Mouse (Mus musculus) kidney, adult 2 months (tissue): ENCODE results near the gene Dnaic2. TPM values are rescaled to one million over a fixed set of nuclear protein-coding genes. Genes with fewer than 3 reads are reported as not detected.

ENCODE experiments used
- DNase-seq: peaks from one replicate; pipeline ENCODE4 v3.0.0; 2021
- H3K27ac ChIP-seq: fragments of 200-500 bp; 2 replicates; pipeline ENCODE4 v1.5.1; 2012; ENCODE audit warnings: low read depth, low read length, control low read depth, inconsistent platforms; ENCODE audit not compliant: insufficient read depth
- H3K27me3 ChIP-seq: fragments of 200-500 bp; replicated peaks from 2 replicates; pipeline ENCODE4 v1.6.1; 2012; ENCODE audit warnings: mild to moderate bottlenecking, moderate library complexity, low read length, inconsistent platforms; ENCODE audit not compliant: control insufficient read depth, insufficient read depth
- H3K36me3 ChIP-seq: fragments of 200-500 bp; 2 replicates; pipeline ENCODE4 v1.6.1; 2012; ENCODE audit warnings: mild to moderate bottlenecking, moderate library complexity, low read length, inconsistent platforms; ENCODE audit not compliant: control insufficient read depth, insufficient read depth
- H3K4me1 ChIP-seq: fragments of 200-500 bp; 2 replicates; pipeline ENCODE4 v1.6.1; 2011; ENCODE audit warnings: low read length; ENCODE audit not compliant: control insufficient read depth, insufficient read depth
- H3K4me3 ChIP-seq: fragments of 200-500 bp; 2 replicates; pipeline ENCODE4 v1.5.1; 2011; ENCODE audit warnings: mild to moderate bottlenecking, low read depth, low read length, control low read depth; ENCODE audit not compliant: insufficient read depth
- CTCF ChIP-seq: fragments of 200-500 bp; conservative IDR thresholded peaks from 2 replicates; pipeline ENCODE4 v1.5.1; 2011; ENCODE audit warnings: low read depth, mild to moderate bottlenecking, control low read depth, low read length, moderate library complexity, mixed read lengths; ENCODE audit not compliant: insufficient read depth, insufficient read length
- POLR2A ChIP-seq: fragments of 200-500 bp; IDR thresholded peaks from one replicate; pipeline ENCODE4 v1.6.1; 2011; ENCODE audit warnings: low read depth, low read length, control low read depth
- WGBS: fragments of 180-500 bp; shearing (Covaris S2); methylation state at CpG from one replicate; pipeline ENCODE4 v1.1.7; 2018; 5-methylcytosine and 5-hydroxymethylcytosine counted together
- polyA plus RNA-seq: library from polyadenylated mRNA; depleted of rRNA; stranded (reverse); fragments of >200 nt; gene quantifications from 2 replicates; pipeline ENCODE4 v1.2.3, GENCODE M21; 2012

Gene Dnaic2
- polyA plus RNA-seq, 1 experiment, result 0.47 TPM

DNA sequence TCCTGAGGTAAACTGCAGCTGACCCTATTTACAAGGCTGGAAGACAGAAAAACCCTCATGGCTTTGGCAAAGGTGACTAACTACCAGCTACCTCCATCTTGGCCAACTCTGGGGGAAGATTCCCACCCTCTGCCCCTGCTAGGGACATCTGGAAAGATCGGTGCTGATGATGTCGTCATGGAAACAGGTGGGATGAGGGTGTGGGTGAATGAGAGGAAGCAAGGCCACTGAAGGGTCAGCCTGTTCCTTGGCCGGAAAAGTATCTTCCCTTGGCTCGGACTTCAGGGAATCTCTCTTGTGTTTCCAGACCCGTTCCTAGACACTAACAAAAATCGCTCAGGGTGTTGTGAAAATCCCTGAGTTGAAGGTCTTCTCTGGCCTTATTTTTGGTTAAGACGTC, 11.7 kb upstream of the Dnaic2 start:
- DNase-seq, result peak; percentile 8
- Histone ChIP-seq H3K36me3 (no peaks in the 10 kb centered on the region), H3K4me3 (no peak overlapping the region), H3K4me1 (no peaks in the 10 kb centered on the region), H3K27ac (no peak overlapping the region), H3K27me3 (no peaks in the 10 kb centered on the region)
- WGBS, result 58% methylated on average over 7 of the region's 7 CpGs
- TF ChIP-seq CTCF (no peak), POLR2A (no peak)

DNA sequence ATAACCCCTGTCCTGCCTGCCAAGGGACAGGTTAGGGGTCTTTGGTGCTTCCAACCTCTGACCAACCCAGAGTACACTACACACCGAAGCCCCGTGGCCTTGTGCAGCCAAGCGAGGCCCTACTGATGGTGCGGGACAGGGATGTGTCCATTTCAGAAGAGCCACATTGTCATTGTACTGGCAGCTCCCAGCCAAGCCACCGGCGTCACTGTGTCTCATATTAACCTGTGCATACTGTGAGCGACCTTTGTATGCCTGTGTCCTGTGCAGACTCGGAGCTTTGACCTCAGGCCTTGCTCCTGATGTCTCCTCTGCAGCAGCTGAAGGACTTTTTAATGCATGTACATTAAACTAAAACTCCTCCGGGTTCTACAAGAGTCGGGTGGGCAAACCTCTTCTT, 6.7 kb upstream of the Dnaic2 start:
- TF ChIP-seq CTCF (no peak), POLR2A (no peak)
- H3K27ac ChIP-seq, result no peak overlapping the region
- no peak overlapping the region for H3K4me3 ChIP-seq
- H3K4me1 ChIP-seq, result no peaks in the 10 kb centered on the region
- 57% methylated on average over 10 of the region's 10 CpGs for WGBS
- DNase-seq, result no peak
- H3K36me3 ChIP-seq, result no peaks in the 10 kb centered on the region
- H3K27me3 ChIP-seq, result no peaks in the 10 kb centered on the region

DNA sequence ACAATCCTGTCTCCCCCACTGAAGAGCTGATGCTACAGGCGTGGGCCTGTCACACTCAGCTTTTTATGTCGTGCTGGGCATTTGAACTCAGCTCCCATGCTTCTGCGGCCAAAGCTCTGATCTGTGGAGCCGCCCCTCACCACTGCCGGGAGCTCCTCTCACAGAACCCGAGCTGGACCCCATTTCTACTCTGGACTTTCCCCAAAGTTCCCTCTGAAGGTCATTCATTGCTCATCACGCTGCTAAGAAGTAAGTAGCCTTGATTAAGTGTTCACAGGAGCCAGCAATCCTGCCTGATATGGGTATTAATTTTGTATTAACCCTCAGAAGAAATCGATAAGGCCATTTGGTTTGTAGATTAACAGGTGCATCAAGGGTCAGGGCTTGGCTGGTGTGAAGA, 4.8 kb upstream of the Dnaic2 start:
- no peak for TF ChIP-seq CTCF
- no peak for TF ChIP-seq POLR2A
- no peak for DNase-seq
- Histone ChIP-seq H3K27ac (no peak overlapping the region), H3K27me3 (no peaks in the 10 kb centered on the region), H3K36me3 (no peaks in the 10 kb centered on the region), H3K4me1 (peaks cover 2% of the 10 kb centered on the region; the same call in 1 of the 2 replicates), H3K4me3 (no peak overlapping the region)
- WGBS, result 86% methylated on average over 8 of the region's 8 CpGs

- Histone ChIP-seq H3K4me3 (no peak overlapping the region), H3K27me3 (no peaks in the 10 kb centered on the region), H3K27ac (no peak overlapping the region), H3K4me1 (peaks cover 3% of the 10 kb centered on the region; the same call in 1 of the 2 replicates), H3K36me3 (no peaks in the 10 kb centered on the region)
- 73% methylated on average over 13 of the region's 13 CpGs for WGBS
- DNase-seq, result no peak
- TF ChIP-seq CTCF (no peak), POLR2A (no peak)
Measured at GRCm38 (mm10) chr11:114723030-114723429, 4.2 kb upstream of the Dnaic2 start.

- H3K4me3 ChIP-seq, result no peak overlapping the region
- no peak for DNase-seq
- no peak overlapping the region for H3K27ac ChIP-seq
- no peak for TF ChIP-seq POLR2A
- H3K36me3 ChIP-seq, result no peaks in the 10 kb centered on the region
- H3K4me1 ChIP-seq, result peaks cover 3% of the 10 kb centered on the region; the same call in 1 of the 2 replicates
- no peaks in the 10 kb centered on the region for H3K27me3 ChIP-seq
- 45% methylated on average over 11 of the region's 11 CpGs for WGBS
Measured at GRCm38 (mm10) chr11:114724787-114725590, 2.2 kb upstream of the Dnaic2 start.

DNA sequence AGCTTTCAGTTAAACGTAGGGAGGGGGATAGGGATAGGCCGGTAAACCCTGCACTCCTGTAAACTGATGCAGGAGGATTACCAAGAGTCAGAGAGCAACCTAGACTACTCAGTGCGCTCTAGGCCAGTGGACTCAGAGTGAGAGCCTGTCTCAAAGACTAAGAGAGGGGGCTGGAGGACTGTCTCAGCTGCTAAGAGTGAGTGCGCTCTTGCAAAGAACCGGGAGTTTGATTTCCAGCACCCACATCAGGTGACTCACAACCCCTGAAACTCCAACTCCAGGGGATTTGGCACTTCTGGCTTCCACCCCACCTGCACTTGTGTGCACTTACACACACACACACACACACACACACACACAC, 598 bp downstream of the Dnaic2 start:
- 40% methylated on average over 5 of the region's 5 CpGs for WGBS
- no peak overlapping the region for H3K27ac ChIP-seq
- TF ChIP-seq CTCF (no peak), POLR2A (no peak)
- DNase-seq, result no peak
- H3K4me1 ChIP-seq, result peaks cover 3% of the 10 kb centered on the region; the same call in 1 of the 2 replicates
- H3K36me3 ChIP-seq, result no peaks in the 10 kb centered on the region
- no peaks in the 10 kb centered on the region for H3K27me3 ChIP-seq
- no peak overlapping the region for H3K4me3 ChIP-seq

GRCm38 (mm10) chr11:114728333-114728732, 1.1 kb downstream of the Dnaic2 start:
- Histone ChIP-seq H3K27ac (no peak overlapping the region), H3K36me3 (no peaks in the 10 kb centered on the region), H3K4me1 (peaks cover 3% of the 10 kb centered on the region; the same call in 1 of the 2 replicates), H3K4me3 (no peak overlapping the region), H3K27me3 (no peaks in the 10 kb centered on the region)
- DNase-seq, result no peak
- TF ChIP-seq POLR2A (no peak), CTCF (no peak)
- WGBS, result 55% methylated on average over 5 of the region's 5 CpGs
